Mouse (Mus musculus): Measurements from ENCODE around the gene Syde2.
"Not testable (repeated sequence)": the region's sequence is repeated elsewhere in the genome, so short reads cannot be mapped to it uniquely, and the experiment has no call there.

Gene Syde2

GRCm38 (mm10) chr3:145987268-145987969 lies at the start of gene Syde2:
Syde2 (plus strand) TSS chr3:145987870.
- peak; percentile 35 to 51 for DNase-seq (ENCODE audit: low spot score in 2 of 2)

GRCm38 (mm10) chr3:145938405-145939349 lies 49.0 kb upstream of the Syde2 start:
- DNase-seq (ENCODE audit: low spot score in 2 of 2) = no peak

- DNase-seq (ENCODE audit: low spot score in 2 of 2) = no peak
Measured at GRCm38 (mm10) chr3:145939402-145939801, 48.3 kb upstream of the Syde2 start.

GRCm38 (mm10) chr3:145939971-145940370 lies 47.7 kb upstream of the Syde2 start:
- no peak for DNase-seq (ENCODE audit: low spot score in 2 of 2)

- DNase-seq (ENCODE audit: low spot score in 2 of 2) = peak; percentile 62 to 71
Measured at GRCm38 (mm10) chr3:145941971-145942370, 45.7 kb upstream of the Syde2 start.

GRCm38 (mm10) chr3:145944348-145944747 lies 43.3 kb upstream of the Syde2 start:
- no peak for DNase-seq (ENCODE audit: low spot score in 2 of 2)

- no peak for DNase-seq (ENCODE audit: low spot score in 2 of 2)
Measured at GRCm38 (mm10) chr3:145945904-145946303, 41.8 kb upstream of the Syde2 start.

- no peak for DNase-seq (ENCODE audit: low spot score in 2 of 2)
Measured at GRCm38 (mm10) chr3:145946654-145947053, 41.0 kb upstream of the Syde2 start.

GRCm38 (mm10) chr3:145947539-145948204 lies 40.0 kb upstream of the Syde2 start:
- DNase-seq (ENCODE audit: low spot score in 2 of 2) = no peak

- DNase-seq (ENCODE audit: low spot score in 2 of 2) = peak; percentile 42 to 66
Measured at GRCm38 (mm10) chr3:145950034-145950814, 37.4 kb upstream of the Syde2 start.

GRCm38 (mm10) chr3:145950815-145951130 lies 36.9 kb upstream of the Syde2 start:
- no peak for DNase-seq (ENCODE audit: low spot score in 2 of 2)

GRCm38 (mm10) chr3:145951287-145952165 lies 36.1 kb upstream of the Syde2 start:
- DNase-seq (ENCODE audit: low spot score in 2 of 2) = no peak

GRCm38 (mm10) chr3:145952945-145953344 lies 34.7 kb upstream of the Syde2 start:
- DNase-seq (ENCODE audit: low spot score in 2 of 2) = no peak

- DNase-seq (ENCODE audit: low spot score in 2 of 2) = no peak
Measured at GRCm38 (mm10) chr3:145953411-145953810, 34.3 kb upstream of the Syde2 start.

- DNase-seq (ENCODE audit: low spot score in 2 of 2) = no peak
Measured at GRCm38 (mm10) chr3:145959824-145960223, 27.8 kb upstream of the Syde2 start.

GRCm38 (mm10) chr3:145962411-145962810 lies 25.3 kb upstream of the Syde2 start:
- DNase-seq (ENCODE audit: low spot score in 2 of 2) = no peak

- DNase-seq (ENCODE audit: low spot score in 2 of 2) = no peak
Measured at GRCm38 (mm10) chr3:145963101-145964017, 24.3 kb upstream of the Syde2 start.

GRCm38 (mm10) chr3:145964018-145964387 lies 23.7 kb upstream of the Syde2 start:
- DNase-seq (ENCODE audit: low spot score in 2 of 2) = no peak

GRCm38 (mm10) chr3:145964473-145964872 lies 23.2 kb upstream of the Syde2 start:
- no peak for DNase-seq (ENCODE audit: low spot score in 2 of 2)

- DNase-seq (ENCODE audit: low spot score in 2 of 2) = not testable (repeated sequence)
Measured at GRCm38 (mm10) chr3:145965583-145965982, 22.1 kb upstream of the Syde2 start.
